Mouse (Mus musculus): ENCODE measurements around the gene Slc22a2.
A peak's percentile ranks its signal among the peaks of the same experiment; 100 is the strongest.
"Not testable (repeated sequence)": the region's sequence is repeated elsewhere in the genome, so short reads cannot be mapped to it uniquely, and the experiment has no call there.

Gene Slc22a2

DNA sequence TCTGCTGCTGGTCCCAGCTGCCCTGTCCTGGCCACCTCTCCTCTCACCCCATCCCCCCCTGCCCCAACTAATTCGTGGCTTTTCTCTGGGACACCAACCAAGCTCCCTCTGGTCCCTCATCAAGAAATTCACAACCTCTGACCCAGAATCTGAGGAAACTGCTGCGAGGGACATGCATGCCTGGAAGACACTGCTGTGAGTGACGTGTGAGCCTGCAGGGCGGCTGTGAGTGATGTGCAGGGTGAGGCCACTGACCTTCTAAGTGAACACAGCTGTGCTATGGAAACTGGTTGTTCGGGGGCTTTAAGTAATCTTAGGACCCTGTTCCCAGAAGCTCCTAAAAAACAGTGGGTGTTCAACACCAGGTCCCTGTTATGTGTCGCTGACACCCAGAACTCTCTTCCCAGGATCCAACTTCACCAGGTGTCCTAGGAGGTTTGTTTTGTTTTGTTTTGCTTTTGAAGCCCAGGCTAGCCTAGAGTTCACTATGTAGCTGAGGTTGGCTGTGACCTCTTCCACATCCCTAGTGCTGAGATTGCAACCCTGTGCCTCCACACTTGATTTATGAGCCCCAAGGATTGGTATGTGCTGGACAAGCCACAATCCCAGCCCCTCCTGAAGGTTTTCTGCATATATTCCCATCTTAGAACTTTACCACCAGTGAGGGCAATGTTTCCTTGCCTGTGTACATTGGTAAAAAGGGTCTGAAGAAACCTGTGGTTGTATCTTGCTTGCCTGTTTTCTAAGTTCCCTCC lies 47.2 kb downstream of the Slc22a2 start:
- DNase-seq (ENCODE audit: inconsistent age in 2 of 2, low spot score in 1 of 2), result no peak

DNA sequence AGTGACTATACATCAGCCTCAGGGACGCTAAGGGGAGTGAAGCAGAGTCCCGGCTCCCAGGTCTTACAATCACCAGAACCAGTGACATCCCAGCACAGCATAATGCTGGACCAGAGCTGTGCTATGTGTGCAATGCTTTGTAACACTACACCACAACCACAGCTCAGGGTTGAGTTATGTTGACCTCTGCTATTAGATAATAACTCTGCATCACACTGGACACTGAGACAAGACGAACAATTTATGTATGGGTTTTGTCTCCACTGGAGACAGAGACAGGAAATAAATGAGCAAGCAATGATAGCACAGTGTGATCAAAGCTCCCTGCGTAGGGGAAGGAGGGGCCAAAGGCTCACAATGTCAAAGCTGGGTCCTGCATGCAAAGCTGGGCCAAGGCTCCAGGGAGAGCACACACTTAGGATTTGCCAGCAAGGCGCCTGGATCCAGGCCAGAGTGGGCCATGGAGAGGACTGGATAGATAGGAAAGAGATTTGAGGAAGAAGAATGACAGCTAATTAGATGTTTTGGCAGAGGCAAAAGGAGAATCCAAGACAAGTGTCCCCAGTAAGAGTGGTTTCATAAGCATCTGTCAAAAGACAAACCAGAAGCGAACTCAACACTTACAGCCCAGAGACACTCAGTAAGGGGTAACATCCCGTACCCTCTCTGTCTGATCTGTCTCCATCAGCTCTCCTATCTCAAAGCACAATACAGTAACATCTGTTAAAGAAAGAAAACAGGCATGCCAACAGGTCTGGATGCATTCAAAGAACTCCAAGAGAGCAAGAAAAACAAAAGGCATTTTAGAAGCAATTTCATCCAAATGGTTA lies 48.1 kb downstream of the Slc22a2 start:
- peak; percentile 64 to 80 for DNase-seq (ENCODE audit: inconsistent age in 2 of 2, low spot score in 1 of 2)

DNA sequence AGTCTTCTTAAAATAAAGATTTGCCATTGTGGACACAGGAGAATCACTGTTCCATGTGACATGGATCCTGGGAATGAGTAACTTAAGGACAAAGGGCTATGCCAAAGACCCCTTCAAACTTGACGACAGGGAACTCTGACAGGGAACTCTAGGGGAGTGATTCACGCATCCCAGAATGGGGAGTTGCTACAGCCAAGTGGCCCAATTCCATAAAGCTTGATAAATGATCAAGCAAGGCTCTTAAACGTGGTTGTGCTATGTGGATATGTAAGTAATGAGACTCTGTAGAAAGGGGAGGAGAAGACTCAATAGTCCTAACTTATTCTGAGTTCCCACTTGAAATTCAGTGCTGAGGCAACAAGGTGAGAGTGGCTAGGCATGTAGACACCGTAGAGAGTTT lies 50.9 kb downstream of the Slc22a2 start:
- DNase-seq (ENCODE audit: inconsistent age in 2 of 2, low spot score in 1 of 2), result no peak

DNA sequence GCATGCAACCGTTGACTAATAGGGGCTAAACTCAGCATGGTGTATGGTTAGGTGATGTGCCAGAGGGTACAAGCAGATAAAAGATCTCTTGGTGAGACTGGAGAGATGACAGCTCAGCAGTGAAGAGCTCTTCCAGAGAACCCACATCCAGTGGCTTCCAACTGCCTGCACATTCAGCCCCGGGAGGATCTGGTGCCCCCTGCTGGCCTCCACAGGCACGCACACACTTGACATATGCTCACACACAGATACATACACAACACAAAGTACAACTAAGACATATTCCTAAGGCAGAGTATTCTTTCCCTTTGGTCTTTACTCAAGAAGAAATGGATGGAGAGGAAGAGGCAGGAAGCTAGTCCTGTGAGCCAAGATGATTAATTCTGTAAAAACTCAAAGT lies 55.7 kb downstream of the Slc22a2 start:
- DNase-seq (ENCODE audit: inconsistent age in 2 of 2, low spot score in 1 of 2), result no peak

DNA sequence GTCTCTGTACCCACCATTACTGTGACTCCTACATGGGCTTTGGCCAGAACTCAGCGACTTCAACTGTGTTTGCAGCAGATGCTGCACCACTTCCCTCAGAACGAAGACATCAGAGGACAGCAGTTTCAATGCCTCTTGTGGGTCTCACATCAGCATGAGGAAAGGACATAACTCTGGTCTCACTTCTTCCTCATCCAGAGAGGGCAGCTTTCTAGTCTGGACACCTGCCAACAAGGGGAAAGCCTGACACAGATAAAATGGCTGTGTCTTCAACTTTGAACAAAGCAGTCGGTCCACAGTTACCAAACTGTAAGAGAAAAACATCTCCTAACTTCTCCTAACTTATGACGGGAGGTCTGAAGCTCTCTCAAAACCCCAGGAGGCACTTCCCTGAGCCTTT lies 57.2 kb downstream of the Slc22a2 start:
- no peak for DNase-seq (ENCODE audit: inconsistent age in 2 of 2, low spot score in 1 of 2)

DNA sequence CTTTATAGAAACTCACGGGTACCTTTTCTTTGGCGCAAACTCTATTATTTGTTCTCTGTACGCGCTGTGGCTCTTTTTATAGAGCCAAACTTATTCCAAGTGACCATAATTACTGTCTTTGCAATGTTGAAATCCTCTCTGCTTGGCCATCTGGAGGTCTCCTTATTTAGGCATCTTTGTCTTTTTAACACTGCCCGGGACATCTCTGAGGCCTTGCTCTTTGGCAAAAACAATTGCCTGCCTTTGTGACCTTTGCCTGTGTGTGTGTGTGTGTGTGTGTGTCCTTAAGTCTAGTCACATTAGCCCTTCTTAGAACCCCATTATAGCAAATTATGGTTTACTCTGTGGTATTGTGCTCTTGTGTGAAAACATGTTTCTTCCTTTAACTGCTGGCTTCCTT lies 61.5 kb downstream of the Slc22a2 start:
- no peak for DNase-seq (ENCODE audit: inconsistent age in 2 of 2, low spot score in 1 of 2)

DNA sequence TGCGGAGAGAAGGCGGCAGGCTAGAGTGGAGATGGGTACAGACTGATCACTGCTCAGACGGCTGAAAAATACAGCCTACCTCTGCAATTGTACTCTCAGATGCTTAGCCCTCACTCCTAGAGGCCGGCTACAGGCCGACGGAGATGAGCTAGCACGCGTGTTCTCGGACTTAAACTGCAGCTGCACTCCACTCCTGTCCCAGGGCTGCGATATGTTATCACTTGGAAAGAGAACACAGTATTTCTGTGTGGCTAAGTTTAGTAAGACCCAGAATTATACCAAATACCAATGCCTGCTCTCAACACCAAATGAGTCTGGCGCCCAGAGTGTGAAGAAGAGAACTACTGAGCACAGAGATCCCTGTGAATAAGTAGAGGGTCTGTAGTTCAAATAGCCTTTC lies 68.7 kb downstream of the Slc22a2 start:
- no peak for DNase-seq (ENCODE audit: inconsistent age in 2 of 2, low spot score in 1 of 2)

DNA sequence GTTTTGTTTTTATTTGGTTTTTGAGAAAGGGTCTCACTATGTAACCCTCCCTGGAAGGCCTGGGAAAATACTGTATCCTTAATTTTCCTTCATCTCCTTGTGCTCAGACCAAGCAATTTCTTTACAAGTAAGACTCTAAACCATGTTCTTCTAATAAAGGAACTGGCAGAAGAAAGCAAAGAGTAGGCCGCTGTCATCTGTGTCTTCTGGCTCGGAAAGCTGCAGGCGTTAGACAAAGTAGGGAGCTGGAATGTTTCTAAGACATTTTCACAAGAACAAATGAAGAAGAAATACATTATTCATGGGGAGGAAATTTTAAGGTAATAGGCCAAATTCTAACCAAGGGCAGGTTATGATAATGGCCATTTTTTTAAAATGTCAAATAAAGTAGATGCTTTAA lies 70.1 kb downstream of the Slc22a2 start:
- DNase-seq (ENCODE audit: inconsistent age in 2 of 2, low spot score in 1 of 2), result no peak

DNA sequence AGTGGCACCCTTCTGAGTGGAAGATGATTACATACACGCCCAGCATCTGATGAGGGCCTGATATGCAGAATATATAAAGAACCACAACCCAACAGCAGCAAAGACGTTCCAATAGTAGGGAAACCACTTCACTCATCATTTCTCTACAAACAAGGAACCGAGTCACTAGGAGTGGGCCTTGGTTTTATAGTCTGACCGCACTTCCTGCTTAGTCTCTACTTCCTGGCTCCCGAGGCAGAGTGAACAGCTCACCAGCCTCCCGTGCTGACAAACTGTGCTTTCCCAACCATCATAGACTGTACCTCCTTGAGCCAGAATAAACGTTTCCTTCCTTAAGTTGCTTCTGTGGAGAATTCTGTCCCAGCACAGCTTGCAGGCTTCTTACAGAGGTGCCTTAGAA lies 71.9 kb downstream of the Slc22a2 start:
- DNase-seq (ENCODE audit: inconsistent age in 2 of 2, low spot score in 1 of 2), result no peak

DNA sequence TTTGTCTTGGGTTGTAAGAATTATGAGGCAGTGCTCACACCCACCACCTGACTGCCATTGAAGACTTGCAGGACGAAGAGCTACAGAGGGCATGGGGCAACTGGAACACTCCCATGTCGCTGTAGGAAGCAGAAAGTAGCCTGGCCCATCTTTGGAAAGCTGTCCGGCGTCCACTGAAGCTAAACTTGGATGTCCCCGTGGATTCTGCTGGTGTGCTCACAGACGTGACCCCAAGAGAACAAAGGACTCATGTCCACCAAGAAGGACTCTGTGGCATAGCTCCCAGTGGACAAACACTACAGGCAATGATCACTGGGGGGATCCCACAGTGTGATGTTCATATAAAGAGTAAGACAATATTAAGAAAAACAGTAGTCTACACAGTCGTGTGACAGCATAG lies 74.9 kb downstream of the Slc22a2 start:
- DNase-seq (ENCODE audit: inconsistent age in 2 of 2, low spot score in 1 of 2), result no peak

DNA sequence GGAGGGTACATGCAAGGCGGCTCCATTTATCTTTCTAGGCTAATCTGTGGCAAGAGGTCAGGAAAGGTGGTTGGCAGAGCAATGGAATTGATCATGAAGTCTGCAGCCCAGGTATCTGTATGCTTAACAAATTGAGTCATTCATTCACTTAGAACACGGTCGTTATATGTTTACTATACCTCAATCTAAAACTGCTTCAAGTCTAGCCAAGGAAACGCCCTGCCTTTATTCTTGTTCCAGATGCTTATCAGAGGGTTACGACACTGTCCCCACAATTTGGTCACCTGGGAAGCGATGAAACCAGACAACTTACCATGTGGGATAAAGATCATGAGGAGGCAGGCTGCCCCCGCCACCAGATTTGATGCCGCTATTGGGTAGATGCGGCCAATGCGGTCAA lies 75.3 kb downstream of the Slc22a2 start:
- DNase-seq (ENCODE audit: inconsistent age in 2 of 2, low spot score in 1 of 2), result no peak

DNA sequence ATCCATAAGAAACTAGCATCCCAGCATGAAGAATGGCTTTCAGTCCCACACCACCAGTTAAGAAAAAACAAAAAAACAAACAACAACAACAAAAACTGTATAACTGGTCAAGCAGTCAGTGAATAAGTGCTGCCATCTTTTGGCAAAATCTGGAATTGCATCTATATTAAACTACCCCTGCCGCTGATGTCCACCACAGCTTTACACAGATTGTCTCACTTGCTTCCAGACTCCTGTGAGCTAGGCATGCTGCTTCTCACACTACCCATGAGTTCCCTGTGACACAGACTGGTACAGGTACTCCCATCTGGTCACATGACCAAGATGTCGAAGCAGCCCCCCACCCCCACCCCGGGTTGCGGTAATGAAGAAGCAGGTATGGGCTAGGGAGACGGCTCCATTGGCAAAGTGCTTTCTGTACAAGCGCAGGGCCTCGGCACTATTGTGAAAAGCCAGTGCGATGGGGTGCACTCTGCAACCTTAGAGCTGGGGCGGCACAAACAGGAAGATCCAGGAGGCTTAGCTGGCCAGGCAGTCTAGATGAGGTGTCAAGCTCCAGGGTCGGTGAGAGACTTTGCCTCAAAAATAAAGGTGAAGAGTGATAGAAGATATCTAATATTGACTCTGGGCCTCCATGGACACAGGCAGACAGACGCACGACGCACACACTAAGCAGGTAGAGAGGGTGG lies 76.8 kb downstream of the Slc22a2 start:
- peak in 1 of 2 experiments; percentile 82 for DNase-seq (ENCODE audit: inconsistent age in 2 of 2, low spot score in 1 of 2)

DNA sequence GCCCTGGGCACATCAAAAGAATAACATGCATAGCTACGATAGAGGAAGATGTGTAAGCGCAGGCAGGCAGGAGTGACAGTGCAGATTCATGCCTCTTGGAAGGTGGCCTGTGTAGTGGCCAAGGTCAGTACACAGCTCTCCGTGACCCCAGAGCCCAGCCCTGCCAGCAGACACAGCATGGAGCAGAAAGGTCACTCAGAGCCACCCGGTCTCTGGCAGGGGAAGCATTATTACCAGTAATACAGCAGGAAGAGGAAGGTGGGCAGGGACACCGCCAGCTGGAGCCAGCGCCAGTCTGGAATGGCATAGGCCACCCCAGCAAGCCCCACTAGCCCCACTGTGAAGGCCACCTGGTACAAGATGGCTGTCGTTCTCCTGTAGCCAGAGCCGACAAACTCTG lies 80.2 kb downstream of the Slc22a2 start:
- DNase-seq (ENCODE audit: inconsistent age in 2 of 2, low spot score in 1 of 2), result peak; percentile 73 to 80

DNA sequence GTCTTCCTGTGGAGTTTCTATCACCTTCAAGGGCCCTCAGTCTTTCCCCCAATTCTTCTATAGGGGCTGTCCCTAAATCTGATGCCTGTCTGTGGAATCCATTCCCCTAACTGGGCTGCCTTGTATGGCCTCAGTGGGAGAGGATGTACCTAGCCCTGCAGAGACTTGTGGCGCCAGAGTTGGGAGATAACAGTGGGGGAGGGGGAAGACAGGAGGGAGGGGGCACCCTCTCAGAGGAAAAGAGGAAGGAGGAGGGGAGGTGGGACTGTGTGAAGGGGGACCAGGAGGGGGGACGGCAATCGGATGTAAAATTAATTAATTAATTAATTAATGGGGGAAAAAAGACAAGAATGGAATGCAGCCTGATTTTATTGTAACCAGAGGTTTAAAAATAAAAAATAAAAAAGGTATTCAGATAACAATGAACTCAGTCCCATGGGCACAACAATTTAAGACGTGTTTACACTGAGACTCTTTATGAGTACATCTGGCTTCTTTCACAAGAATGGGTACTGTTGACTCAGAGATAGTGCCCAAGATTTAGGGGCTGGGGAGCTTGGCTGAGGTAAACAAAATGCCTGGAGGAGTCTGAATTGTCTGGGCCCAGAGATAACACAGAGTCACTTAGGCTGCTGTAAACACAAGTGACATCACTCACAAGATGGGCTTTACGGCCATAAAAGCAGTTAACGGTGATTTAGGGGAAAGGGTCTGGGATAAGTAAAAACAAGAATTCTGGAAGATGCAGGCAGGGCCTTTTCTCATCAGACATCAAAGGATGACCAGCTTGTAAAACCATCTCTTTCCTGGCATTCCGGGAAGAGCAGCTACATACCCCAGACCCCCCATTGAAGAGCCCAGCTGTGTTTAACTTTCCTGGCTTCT lies 84.8 kb downstream of the Slc22a2 start:
- DNase-seq (ENCODE audit: inconsistent age in 2 of 2, low spot score in 1 of 2), result no peak

DNA sequence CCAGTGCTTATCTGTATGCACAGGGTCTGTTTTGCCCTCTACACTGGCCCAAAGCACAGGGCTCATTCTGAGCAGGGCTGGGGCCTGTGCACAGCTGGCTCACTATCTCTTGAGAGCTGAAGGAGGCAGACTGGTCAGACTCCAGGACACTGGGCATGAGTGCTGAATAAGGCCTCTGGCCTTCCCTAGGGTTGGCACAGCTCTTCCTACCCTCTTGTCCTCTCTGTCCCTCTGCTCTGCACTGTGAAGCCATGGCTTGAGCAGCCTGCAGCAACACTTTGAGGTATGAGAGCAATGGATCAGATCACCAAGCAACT lies 85.4 kb downstream of the Slc22a2 start:
- no peak for DNase-seq (ENCODE audit: inconsistent age in 2 of 2, low spot score in 1 of 2)

DNA sequence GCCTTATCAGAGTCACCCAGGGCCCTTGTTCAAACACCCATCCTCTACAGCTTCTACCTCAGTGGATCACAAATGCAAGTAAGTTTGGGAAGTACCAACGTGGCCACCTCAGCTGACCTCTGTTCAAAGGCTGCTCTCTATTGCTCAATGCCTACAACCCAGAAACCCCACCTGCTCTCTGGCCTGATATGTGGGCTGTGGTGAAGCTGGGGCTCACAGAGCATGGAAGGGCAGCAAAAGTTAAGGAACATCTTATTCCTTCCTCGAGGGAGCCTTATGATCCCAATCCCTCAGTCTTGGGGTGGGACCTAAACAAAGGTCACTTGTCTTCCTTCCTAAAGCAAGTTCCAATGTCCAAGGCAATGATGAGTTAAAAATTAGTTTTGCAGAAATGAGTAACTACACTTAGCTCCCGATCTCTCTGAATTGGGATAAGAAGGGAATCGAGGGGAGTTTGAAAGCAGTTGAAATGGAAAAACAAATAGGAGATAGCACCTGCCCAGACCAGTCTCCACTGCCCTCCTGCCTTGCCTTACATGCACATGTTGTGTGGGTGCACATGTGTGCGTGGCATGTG lies 87.2 kb downstream of the Slc22a2 start:
- DNase-seq (ENCODE audit: inconsistent age in 2 of 2, low spot score in 1 of 2), result no peak

DNA sequence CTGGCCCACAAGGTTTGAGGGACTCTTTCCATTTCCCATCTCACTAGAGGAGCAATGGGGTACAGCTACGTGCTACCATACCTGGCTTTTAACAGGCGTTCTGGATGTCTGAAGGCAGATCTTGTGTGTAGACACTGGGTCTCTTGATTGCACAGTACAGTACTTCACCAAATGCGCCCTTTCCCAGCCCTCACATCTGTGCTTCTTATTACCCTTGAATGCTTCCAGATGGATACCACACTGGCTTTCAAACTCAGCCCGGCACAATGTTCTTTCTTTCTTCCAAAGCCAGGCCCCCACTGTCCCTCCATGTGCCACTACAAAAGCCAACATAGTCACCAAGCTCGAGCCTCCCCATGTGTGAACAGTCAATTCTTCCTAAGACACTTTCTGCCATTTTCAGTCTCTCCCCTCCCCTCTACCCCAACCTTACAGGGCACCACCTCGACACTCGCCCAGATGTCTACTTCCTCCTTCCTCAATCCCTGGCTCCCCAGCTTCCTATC lies 88.4 kb downstream of the Slc22a2 start:
- DNase-seq (ENCODE audit: inconsistent age in 2 of 2, low spot score in 1 of 2), result no peak

DNA sequence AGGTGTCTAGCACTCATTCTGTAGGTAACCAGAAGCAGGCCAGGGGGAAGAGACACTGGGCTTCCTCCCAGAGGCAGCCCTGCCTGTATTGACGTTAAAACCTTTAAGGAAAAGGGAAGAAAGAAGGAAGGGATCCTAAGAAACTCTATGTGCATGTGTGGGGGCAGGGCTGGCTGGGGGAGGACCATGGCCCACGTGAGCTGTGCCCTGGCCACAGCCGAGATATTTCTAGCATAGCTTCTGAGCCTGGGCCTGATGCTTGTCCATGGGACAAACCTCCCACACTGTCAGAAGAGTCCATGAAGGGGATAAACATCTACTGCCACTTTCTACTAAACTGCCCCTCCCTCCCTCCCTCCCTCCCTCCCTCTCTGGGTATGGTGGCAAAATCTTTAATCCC lies 89.9 kb downstream of the Slc22a2 start:
- DNase-seq (ENCODE audit: inconsistent age in 2 of 2, low spot score in 1 of 2), result no peak

DNA sequence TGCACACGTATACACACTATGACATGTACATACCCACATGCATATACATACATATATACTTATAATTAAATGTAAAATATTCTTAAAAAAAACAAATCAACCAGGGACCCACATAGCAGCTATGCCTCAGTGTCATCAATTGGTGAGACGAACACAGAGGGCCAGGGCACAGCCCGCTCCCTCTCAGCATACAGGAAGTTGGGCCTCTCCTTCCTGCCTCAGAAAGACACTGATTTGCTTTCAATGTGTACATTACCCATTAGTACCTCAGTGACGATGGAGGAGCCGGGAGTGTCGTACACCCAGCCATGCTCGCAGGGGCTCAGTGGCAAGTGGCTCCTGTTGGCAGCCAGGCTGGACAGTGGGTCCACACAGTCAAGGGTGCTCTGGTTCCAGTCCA lies 91.0 kb downstream of the Slc22a2 start:
- DNase-seq (ENCODE audit: inconsistent age in 2 of 2, low spot score in 1 of 2), result not testable (repeated sequence)

DNA sequence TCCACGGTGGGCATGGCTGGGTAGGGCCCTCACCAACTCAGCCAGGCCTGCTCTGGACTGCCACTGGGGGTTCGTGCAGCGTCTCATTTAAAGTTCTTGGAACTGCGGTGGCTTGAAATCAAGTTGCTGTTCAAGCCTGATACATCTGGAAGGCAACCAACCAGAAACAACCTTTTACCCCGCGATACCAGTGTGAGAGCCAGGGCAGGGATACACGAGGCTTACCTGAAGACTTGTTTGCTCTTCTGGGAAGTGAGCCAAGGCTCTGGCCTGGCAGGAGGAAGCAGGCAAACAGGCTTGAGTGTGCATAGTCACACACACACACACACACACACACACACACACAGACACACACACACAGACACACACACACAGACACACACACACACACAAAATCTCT lies 91.7 kb downstream of the Slc22a2 start, which contains the start of gene Slc22a1:
Gene Slc22a1, minus strand, starts transcription at position 184 of the 400 bp plus-strand sequence.
- no peak for DNase-seq (ENCODE audit: inconsistent age in 2 of 2, low spot score in 1 of 2)
